Mouse (Mus musculus): ENCODE measurements around the gene 1110008P14Rik.
"Not testable (repeated sequence)": the region's sequence is repeated elsewhere in the genome, so short reads cannot be mapped to it uniquely, and the experiment has no call there.

1110008P14Rik gene

DNA sequence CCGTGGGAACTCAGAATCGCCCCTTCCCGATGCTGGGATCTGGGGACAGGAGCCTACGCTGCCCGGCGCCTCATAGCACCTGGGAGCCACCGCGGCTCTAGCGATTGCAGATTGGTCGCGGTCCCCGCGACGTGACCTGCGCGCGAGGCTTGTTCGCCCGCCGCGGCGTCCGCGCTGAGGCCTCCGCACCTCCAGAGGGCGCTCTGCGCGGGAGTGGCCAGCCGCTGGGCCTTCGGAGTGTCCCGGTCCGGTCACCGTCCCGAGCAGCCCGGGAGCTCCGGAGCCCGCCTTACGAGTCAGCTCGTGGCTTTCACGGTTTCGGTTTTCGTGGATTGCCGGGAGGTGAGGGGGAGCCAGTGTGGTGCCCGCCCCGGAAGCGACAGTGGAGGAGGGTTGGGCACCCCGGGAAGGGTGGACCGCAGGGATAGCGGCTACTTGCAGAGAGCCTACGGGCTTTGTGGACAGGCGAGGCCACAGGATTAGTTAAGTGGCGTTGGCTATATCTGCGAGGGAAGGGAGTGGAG, 18.9 kb downstream of the 1110008P14Rik start:
- peak; percentile 93 for DNase-seq

DNA sequence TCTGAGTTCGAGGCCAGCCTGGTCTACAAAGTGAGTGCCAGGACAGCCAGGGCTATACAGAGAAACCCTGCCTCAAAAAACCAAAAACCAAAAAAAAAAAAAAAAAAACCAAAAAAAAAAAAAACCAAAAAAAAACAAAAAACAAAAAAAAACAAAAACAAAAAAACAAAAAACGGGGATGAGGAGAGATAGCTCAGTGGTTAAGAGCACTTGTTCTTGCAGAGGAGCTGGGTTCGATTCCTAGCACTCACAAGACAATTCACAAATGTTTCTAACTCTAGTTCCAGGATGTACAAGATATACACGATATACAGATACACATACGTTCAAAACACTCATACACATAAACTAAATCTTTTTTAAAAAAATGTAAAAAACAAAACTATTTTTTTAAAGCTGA, 19.5 kb downstream of the 1110008P14Rik start:
- not testable (repeated sequence) for DNase-seq

DNA sequence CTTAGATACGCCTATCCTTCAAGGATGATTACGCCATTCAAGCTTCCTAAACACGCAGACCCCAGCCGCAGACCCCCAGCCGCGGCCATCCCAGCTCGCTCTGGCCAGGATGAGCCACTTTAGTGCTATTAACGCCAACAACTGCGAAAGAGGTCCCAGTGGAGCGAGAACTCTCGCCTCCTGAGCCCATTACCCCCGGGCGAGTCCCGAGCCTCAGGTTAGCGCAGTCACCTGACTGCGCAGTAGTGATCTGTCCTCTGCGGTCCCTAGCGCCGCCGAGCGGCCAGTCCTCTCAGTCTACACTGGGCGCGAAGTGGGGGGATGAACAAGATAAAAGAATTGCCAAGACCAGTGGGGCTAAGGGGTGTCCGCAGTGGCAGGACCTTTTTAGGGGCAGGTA, 20.3 kb downstream of the 1110008P14Rik start:
- DNase-seq: peak; percentile 84

DNA sequence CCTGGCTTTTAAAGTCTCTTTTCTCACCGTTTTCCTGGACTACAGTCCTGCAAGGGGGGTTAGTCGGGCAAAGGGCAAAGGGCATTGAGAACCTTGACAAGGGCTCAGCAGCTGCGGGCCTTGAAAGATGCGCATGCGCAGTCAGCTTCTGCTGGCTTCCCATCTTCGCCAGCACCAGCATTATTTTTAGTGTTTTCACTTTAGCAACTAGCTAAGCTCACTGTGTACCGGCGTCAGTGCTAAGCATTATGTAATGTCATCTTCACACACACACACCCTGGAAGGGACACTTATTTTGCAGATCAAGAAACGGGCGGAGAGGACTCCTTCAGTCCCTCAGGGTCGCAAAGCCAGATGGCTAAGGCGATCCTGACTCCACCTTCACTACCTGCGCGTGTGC, 21.0 kb downstream of the 1110008P14Rik start:
- DNase-seq: peak; percentile 89

DNA sequence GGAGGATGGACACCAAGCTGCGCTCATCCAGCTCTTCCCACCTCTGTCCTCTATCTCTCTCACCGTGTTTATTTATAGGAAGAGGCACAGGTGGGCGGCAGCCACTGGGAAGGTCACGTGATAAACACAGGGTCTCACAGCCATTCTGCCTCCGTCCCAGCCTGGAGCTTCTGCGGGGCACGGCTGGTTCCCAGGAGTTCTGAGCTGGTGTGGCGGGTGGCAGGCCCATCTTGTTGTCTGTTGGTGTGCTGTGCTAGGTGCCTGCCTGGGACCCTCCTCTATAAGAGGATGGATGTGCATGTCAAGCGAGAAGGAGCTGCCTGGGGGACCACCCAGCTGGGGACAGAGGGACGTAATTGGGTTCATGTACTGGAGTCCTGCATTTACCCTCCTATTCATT, 23.4 kb downstream of the 1110008P14Rik start:
- no peak for DNase-seq

DNA sequence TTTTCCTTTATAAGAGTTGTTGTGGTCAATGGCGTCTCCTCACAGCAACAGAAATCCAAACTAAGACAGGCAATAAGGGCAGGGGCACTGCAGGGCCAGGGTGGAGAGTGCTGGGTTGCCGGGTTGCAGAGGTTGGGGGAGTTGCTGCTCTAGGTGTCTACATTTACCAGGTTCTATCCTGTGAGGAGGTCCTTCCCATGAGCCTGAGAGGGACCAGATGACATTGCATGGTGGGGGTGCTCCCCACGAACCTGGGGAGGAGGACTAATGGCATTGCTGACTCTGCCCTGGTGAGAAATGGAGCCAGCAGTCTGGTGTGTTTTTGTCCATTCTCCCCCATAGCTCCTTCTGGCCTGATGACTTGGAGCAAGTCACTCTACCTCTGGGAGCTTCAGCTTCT, 24.0 kb downstream of the 1110008P14Rik start:
- no peak for DNase-seq

DNA sequence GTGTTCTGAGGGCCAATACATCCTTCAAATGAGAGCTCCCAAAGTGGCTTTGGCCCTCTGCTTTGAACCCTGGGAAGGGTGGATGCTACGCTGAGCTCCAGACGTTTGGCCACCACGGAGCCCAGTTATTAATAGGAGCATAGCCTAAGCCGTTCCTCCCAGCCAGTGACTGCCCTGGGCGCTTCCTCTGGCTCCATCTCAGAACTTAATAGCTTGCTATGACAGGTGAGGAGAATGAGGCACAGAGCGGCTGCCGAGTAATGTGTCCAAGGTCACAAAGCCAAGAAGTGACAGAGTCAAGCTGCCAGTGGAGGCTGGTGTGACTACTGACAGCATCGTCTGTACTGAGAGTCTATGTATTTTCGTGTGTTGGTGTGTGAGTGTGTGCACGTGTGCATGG, 25.5 kb downstream of the 1110008P14Rik start:
- no peak for DNase-seq

DNA sequence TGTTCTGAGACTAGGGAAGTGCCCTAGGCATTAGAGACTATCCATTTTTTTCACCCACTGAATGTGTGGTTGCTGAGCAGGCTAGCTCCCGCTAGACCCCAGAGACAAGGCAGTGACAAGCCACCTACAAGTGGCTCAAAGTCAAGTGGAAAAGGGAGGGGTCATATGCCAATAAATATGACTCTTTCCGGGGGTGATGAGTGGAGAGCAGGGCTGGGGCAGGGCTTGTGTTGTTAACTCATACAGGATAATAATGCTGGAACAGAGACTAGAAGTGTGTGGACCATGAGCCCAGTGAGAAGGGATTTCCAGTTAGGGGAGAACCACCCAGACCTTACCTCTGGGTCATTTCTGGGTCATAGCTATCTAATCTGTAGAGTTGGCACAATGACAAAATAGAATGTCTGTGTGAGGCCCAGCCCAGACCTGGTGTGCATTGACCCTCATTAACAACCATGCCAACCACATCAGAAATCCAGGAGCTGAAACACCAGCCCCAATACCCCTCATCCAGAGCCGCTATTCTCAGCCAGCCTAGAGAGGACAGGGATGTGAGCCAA, 27.3 kb downstream of the 1110008P14Rik start:
- DNase-seq: no peak

DNA sequence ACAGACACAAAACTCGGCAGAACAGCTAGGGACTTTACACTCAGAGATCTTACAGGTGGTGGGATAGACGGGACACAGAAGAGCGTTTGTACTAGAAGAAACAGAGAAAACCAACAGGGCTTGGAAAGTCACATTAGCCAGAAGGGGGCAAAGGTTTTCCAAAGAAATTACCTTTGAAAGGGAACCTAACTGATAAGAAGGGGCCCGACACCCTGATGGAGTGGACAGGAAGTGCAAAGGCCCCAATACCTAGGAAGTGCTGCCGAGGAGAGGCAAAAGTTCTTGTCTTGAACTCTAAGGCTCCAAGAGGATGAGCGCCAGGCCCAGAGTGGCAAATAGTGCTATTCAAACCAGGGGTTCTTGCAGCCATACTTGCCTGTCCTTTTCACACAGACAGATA, 27.9 kb downstream of the 1110008P14Rik start:
- DNase-seq: no peak

DNA sequence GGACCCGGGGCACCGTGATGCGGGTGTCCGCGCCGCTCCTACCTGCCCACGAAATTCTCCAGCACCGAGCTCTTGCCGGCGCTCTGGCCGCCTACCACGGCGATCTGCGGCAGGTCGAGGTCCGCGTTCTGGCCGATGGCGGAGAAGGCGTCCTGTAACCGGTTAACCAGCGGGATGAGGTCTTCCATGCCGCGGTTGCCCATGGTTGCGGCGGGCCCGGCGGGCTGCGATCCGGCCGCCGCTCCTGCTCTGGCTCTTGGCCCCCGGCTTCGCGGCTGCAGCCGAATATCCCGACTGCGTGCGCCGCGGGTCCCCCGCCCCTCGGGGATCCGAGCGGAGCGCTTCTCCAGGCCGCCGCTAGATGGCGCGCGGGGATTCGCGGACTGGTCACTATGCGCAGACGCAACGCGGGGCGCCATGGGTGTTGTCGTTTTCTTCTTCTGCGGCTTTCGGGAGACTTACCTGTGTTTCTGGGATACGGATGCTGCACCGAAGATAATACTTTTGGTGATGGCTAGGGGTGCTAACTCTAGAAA, 28.7 kb downstream of the 1110008P14Rik start, which contains the start of gene Dnm1:
Gene Dnm1, minus strand, starts transcription at position 332 of the 536 bp plus-strand sequence.
- DNase-seq: peak; percentile 95

DNA sequence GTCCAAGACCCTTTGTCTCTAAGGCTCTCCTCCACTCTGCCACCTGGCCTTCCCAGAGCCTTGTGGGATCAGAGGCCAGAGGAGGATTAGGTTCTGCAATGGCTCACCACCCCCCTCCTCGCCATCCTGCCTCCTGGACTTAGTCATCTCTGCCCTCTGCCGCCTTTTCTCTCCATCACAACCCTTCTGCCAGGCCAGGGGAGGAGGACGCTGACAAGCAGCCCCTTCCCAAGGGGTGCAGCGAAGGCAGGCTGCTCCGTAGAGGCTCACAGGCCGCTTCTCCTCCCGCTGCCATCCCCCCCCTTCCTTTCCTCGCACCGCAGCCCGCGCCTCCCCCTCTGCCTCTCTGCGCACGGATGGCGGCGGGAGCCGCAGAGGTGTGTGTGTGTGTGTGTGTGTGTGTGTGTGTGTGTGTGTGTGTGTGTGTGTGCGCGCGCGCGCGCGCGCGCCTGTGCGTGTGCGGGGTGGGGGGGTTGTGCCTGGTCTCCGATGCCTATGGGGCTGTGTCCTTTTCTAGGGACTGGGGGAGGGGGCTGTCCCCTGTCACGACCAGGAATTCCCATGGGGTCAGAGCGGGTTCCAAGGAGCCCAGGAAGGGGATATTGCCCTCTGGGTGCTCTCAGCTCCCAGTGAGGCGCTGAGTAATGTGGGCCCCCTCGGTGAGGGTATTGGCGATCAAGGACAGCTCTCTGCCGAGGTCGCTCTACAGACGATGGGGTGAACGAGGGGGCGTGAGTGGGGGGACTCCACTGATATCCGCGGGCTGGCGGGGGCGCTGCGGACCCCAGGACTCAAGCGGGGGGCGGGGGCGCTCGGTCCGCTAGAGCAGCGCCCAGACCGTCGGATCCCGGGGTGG, 29.4 kb downstream of the 1110008P14Rik start, which contains the start of gene Ciz1:
Gene Ciz1, plus strand, starts transcription at position 177 of the 856 bp plus-strand sequence.
- DNase-seq: peak; percentile 72

DNA sequence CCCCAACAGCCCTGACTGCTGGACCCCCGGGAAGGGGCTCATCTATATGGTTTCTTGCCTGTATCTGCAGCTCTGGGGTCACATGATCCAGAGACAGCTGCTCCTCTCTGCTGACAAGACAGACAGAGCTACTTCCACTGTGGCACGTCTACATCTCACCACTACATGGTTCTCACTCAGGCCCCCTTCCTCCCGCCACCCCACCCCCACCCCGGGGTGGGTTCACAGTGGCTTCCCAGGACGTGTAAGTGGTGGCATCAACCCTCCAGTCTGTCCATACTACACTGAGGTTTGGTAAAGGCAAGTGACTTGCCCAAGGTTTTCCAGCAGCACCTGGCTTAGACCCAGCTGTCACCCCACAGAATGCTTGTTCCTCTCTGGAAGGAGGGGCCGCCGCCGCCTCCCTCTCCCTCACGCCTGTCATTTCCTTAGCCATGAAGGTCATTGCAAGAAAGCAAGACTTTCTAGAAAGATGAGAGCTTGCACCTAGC, 30.2 kb downstream of the 1110008P14Rik start:
- DNase-seq: no peak

DNA sequence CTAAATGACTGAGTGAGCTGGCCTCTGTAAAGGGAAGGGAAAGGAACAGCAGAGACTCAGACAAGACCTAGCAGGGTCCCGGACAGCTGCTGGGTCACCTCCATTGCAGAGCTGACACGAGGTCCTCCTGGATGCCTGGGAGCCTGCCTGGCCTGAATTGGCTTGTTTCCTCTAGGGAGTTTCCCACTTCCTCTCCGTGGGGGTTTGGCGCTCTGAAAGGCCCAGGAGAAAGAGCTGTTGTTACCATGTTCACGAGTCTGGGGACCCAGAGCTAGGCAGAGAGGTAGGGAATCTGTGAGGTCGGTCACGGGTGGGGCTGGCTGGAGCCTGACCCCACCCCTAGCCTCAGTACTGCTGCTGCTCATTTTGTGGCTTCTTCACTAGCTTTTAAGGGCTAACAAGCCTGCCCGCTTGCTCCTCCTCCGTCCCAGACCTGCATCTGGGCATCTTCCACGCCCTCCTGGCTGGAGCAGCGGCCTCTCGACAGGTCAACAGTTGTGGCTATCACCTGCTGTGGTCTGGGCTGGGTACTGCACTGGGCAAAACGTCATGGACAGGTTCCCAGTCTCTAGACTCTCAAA, 31.2 kb downstream of the 1110008P14Rik start:
- DNase-seq: no peak

DNA sequence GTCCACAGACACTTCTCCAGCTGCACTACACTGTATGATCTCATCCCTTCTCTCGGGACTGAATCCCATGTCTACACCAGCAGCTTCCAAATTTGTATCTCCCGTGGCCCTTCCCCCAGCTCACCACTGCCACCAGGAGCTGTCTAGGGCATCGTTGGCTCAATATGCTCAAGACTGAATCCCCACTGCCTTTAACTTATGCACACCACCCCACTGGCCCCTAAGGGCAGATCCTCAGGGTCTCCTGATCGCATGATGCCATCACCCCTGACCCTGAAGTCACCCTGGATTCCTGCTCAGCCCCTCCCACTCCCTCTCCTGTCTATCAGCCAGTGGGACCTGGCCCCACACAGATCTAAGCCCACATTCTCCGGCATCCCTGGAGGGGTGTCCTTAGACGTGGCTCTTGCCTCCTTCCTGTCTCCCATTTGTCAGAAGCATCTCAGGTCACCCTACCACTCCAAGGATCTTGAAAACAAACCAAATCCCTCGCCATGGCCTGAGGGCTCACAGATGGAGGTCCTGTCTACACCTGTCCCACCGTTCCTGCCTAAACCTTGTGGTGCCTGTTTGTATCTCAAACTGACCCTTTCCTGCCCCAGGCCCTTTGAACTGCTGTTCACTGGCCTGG, 32.0 kb downstream of the 1110008P14Rik start:
- no peak for DNase-seq

DNA sequence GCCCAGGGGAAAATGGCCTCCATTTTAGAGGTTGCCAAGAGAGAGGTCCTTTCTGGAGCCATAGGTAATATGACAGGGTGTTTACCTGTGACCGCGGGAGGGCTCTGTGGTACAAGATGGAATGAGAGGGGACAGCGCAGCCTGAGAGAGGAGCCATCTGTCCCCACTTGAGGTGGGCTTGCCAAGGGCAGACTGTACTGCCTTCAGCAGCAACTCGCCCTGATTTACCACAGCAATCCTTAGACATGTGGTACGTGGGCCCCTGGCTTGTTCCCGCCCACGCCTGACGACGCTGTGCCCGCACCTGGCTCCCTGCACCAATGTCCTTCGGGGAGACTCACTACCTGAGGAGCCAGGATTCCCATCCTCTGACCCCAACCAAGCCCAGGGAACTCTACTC, 33.4 kb downstream of the 1110008P14Rik start:
- DNase-seq: no peak

DNA sequence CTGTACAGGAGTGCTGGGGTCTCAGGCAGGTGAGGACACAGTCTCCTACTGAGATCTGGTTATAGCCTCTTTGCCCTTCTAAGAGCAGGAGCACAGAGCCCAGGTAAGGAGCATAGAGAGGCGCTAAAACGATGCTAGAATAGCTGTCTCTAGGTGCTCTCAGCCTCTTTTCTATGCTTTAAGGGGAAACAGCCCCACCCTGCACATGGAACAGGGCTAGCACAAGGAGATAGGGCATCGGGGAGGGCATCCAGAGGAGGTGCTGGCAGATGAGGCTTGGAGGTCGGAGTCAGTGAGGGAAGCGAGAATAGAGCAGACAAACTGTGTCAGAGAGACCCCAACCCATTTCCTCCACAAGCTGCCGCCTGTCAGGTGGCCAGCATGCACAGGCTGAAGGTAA, 34.7 kb downstream of the 1110008P14Rik start:
- no peak for DNase-seq

DNA sequence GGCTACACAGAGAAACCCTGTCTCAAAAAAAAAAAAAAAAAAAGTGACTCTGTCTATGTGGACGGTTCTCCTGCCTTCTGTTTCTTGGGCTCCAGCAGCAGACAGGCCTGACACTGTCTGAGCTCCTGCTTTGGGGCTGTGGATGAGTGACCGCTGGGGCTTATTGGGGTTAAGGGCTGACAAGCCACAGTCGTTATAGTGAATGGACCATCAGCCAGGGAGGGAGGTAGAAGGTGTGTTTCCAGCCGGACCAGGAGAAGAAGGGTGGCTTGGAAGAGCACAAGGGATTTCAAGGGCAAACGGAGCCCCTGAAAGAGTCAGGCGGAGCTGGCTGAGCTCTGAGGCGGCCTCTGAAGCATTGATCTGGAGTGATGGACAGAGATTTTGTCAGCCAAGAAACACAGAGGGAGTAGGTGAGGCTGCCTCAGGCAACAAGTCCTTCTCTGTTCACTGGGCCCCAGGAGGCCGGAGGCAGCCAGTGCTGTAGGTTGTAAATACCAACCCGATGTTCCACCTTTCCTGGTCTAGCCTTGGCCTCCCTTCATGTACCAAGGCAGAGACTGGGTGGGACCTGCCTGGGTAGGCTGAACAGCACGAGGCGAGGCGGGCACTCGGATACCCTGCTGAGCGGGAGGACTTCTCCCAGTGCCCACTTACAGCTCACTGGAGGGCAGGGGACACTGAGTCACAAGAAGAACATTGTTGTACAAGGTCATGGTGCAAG, 37.0 kb downstream of the 1110008P14Rik start:
- no peak for DNase-seq

DNA sequence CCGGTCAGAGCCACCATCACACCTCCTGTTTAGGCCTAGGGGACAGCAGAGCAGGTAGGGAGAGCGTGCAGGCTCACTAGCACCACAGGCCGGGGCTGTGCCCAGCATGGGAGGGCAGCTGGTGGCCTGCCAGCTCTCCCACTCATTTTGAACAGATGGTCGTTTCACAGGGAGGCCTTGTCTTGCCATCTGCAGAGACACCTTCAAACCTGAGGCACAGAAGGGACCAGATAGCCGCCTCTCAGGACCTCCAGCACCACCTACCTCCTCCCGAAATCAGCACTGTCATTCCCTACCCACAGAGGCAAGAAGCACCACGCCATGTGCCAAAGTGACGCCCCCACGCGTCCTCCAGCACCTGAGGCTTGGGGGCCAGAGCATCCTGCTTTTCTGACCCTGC, 37.7 kb downstream of the 1110008P14Rik start:
- no peak for DNase-seq

DNA sequence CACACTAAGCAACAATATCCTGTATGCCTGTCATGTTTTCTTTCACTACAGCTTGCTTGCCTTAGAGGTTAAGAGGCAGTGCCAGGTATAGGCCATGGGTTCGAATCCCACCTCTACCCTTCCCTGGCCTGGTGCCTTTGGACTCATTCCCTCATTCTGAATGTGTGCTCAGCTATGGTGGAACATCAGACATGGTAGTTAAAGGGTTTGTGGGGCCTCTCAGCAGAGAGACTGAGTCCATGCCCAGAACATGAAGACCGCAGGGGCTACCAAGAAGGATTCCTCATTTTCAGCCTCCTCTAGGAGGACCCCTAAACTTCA, 38.4 kb downstream of the 1110008P14Rik start:
- DNase-seq: no peak

DNA sequence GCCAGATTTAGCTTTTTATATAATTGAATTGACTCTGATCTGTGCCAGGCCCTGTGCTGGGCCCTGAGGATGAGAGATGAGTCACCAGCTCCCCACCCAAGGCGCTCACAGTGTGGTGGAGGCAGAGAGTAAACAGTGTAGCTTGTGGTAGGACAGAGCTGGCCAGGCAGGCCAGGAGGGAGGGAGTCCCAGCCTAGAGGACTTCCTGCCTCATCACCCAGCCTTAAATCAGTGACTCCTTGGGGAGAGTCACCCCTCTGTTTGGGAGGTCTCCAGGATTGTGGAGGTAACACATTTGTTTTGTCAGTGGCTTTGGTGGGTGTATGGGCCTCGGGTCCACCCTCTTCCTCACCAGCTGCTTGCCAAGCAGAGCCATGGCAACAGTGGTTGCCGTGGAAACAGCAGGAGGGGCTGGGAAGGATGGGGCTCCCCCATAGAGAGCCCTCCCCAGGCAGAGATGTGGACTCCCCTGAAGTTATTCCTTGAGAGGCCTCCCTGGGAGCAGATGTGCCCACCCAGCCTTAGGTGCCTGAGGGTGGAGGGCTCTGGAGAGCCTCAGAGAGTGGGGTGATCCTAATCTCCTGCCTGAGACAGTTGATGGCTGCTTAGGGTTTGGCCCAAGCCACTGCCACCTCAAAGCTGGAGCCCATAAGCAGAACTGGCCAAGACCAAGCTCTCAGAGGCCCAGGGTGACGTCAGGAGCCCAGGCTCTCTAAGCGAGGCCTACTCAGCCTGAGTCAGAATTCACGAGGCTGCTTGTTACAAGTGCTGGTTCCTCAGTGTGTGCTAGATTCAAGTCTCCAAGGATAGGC, 39.0 kb downstream of the 1110008P14Rik start:
- no peak for DNase-seq

DNA sequence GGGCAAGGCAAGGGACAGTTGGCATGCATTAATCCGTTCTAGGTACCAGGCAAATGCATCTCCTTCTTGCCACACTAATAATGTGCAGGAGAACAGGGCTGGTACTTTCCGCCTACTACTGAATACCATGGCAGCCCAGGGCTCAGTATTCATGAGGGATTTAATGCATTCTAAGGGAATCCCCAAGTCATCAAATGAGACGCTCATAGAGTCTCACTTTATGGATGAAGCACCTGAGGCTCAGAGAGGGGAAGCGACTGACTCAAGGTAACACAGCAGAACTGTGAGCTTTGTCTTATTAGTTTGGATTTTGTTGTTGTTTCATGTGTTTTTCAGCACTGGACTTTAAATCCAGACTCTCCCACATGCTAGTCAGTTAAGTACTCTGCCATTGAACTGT, 39.7 kb downstream of the 1110008P14Rik start:
- DNase-seq: no peak

DNA sequence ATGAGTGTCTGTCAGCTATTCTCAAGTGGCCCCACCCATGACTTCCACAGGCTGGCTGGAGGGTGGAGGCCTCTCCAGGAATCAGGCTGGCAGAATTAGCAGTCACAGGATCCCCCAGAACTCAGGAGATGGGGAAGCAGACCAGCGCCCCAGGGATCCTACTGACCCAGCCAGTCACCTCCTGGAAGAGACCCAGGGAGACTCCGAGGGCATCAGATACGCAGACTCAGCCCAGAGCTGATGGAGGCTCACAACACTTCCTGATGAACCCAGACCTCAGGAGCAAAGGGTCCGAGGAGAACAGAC, 40.2 kb downstream of the 1110008P14Rik start:
- DNase-seq: no peak

All from embryo, embryonic 11 days (tissue).